In genomic region chr13:64248161-64248774, GRCm38 (mm10) we compare ENCODE assay signal across 8 mouse cellular contexts. TPM values are rescaled to one million over a fixed set of nuclear protein-coding genes. Genes with fewer than 3 reads are reported as not detected.
DNase-seq lines count a peak whose midpoint lies in the region; ATAC-seq and TF ChIP-seq lines count a peak whose summit lies in the region.

No protein-coding gene starts in this region.

- ATAC-seq in granulocyte monocyte progenitor cell, adult 5-6 weeks (replicated peaks; ENCODE audit: poor library complexity, severe bottlenecking), result peak; percentile 84
- peak; percentile 98 for ATAC-seq in intestine, postnatal 0 days
- ATAC-seq in lung, embryonic 14.5 days (ENCODE audit: insufficient read depth), result peak; percentile 92
- peak; percentile 75 for ATAC-seq in neutrophil, adult 5-6 weeks (ENCODE audit: extremely low read depth, insufficient number of reproducible peaks, low FRiP score, poor library complexity, severe bottlenecking)

- 1% methylated on average over 24 of the region's 24 CpGs for WGBS in intestine, postnatal 0 days
- WGBS in lung, embryonic 14.5 days, result under 1% methylated on average over 24 of the region's 24 CpGs

- no peaks in the 10 kb centered on the region for H3K4me1 ChIP-seq in cortical plate, adult 2 months (ENCODE audit: control insufficient read depth, insufficient read depth, low read length)
- 0 out of 2 replicates have a peak, but pooled peaks cover 2% of the 10 kb centered on the region for H3K4me1 ChIP-seq in intestine, postnatal 0 days (replicated peaks; ENCODE audit: control insufficient read depth, insufficient read depth, low read length)
- no peaks in the 10 kb centered on the region for H3K4me1 ChIP-seq in lung, embryonic 14.5 days (ENCODE audit: insufficient read depth)

- TF ChIP-seq CTCF in left cerebral cortex, adult 2 months (IDR thresholded peaks at IDR 0.05), result no peak
- no peak for TF ChIP-seq CTCF in cortical plate, adult 2 months (IDR thresholded peaks at IDR 0.05; ENCODE audit: extremely low read depth, insufficient read depth, low read length)
- no peak for TF ChIP-seq CTCF in intestine, postnatal 0 days (IDR thresholded peaks at IDR 0.05; ENCODE audit: low read depth)
- no peak for TF ChIP-seq CTCF in lung, embryonic 14.5 days (IDR thresholded peaks at IDR 0.05; ENCODE audit: low read depth)

- H3K27me3 ChIP-seq in intestine, postnatal 0 days (replicated peaks; ENCODE audit: control insufficient read depth, insufficient read depth, low read length), result no peaks in the 10 kb centered on the region
- no peaks in the 10 kb centered on the region for H3K27me3 ChIP-seq in lung, embryonic 14.5 days (ENCODE audit: insufficient read depth, low read length)

- H3K4me2 ChIP-seq in intestine, postnatal 0 days (replicated peaks; ENCODE audit: low read depth), result peak overlapping the region; percentile 89
- peak overlapping the region; percentile 98 for H3K4me2 ChIP-seq in lung, embryonic 14.5 days

- no peaks in the 10 kb centered on the region for H3K36me3 ChIP-seq in intestine, postnatal 0 days (ENCODE audit: control insufficient read depth, insufficient read depth)
- no peaks in the 10 kb centered on the region for H3K36me3 ChIP-seq in lung, embryonic 14.5 days (ENCODE audit: insufficient read depth)

- H3K9ac ChIP-seq in intestine, postnatal 0 days (ENCODE audit: low read depth, low read length), result peak overlapping the region; percentile 49
- H3K9ac ChIP-seq in lung, embryonic 14.5 days, result peak overlapping the region; percentile 69

- TF ChIP-seq POLR2A in cortical plate, adult 2 months (IDR thresholded peaks at IDR 0.05; ENCODE audit: extremely low read depth, insufficient read depth, low read length), result no peak

- DNase-seq in left cerebral cortex, adult 2 months (ENCODE audit: extremely low spot score in 1 of 2, low spot score in 2 of 2), result no peak
- no peak for DNase-seq in left cerebral cortex, adult 18-20 months (ENCODE audit: low spot score in 2 of 2)
- DNase-seq in lung, embryonic 14.5 days, result peak; percentile 84
- DNase-seq in urinary bladder, postnatal 36 days (ENCODE audit: low spot score in 2 of 2), result peak; percentile 72 to 77

- no peaks in the 10 kb centered on the region for H3K9me3 ChIP-seq in intestine, postnatal 0 days (ENCODE audit: control insufficient read depth)
- H3K9me3 ChIP-seq in lung, embryonic 14.5 days (ENCODE audit: low read depth, low read length), result no peaks in the 10 kb centered on the region

- 0 out of 2 replicates have a peak overlapping the region, but pooled peaks have one; percentile 36 for H3K27ac ChIP-seq in left cerebral cortex, adult 2 months
- no peak overlapping the region for H3K27ac ChIP-seq in cortical plate, adult 2 months (ENCODE audit: insufficient read depth, low read length)
- peak overlapping the region; percentile 90 for H3K27ac ChIP-seq in intestine, postnatal 0 days (ENCODE audit: low read depth, low read length)
- peak overlapping the region; percentile 24; the same call in 1 of the 2 replicates for H3K27ac ChIP-seq in lung, embryonic 14.5 days (ENCODE audit: low read depth)

- intact Hi-C loops in left cerebral cortex, adult 2 months (cut with DNase I), result loop anchor here (2.0 kb wide), 1 partner anchor 59 kb away; no protein-coding TSS in a partner anchor

- H3K4me3 ChIP-seq in left cerebral cortex, adult 2 months, result peak overlapping the region; percentile 48
- peak overlapping the region; percentile 34 for H3K4me3 ChIP-seq in cortical plate, adult 2 months (ENCODE audit: insufficient read depth, low read length)
- H3K4me3 ChIP-seq in intestine, postnatal 0 days (ENCODE audit: low read depth, low read length), result peak overlapping the region; percentile 56
- peak overlapping the region; percentile 65 for H3K4me3 ChIP-seq in lung, embryonic 14.5 days (ENCODE audit: low read depth, low read length)

RNA-seq across cellular contexts. Expression of gene Cdc14b, which starts 26.8 kb away (rescaled TPM):
- total RNA-seq in left cerebral cortex, adult 2 months (2021), result 10 to 100 TPM; 15.3 to 19.0 TPM
- 10 to 100 TPM; 14.3 to 15.3 TPM for total RNA-seq in left cerebral cortex, adult 18-20 months (2021)
- 9.8 and 10.4 TPM in 2 replicates for polyA plus RNA-seq in cortical plate, adult 2 months (2012; rRNA removed)
- total RNA-seq in granulocyte monocyte progenitor cell, adult 5-6 weeks (2014; fragmentation: Nextera tagmentation), result 0.97 and 1.8 TPM in 2 replicates
- total RNA-seq in granulocyte monocyte progenitor cell, adult 5-6 weeks (2017), result 0.73 and 2.1 TPM in 2 replicates
- polyA plus RNA-seq in intestine, postnatal 0 days (2015; fragmentation: Nextera tagmentation; extraction: Ambion mirVana), result 15.0 and 17.2 TPM in 2 replicates
- 17.1 and 20.3 TPM in 2 replicates for polyA plus RNA-seq in lung, embryonic 14.5 days (2014; fragmentation: Nextera tagmentation; extraction: Ambion mirVana)
- total RNA-seq in neutrophil, adult 5-6 weeks (2017), result 5.6 and 8.1 TPM in 2 replicates

Comparison
In these comparisons a context has a peak if more than half of its experiments do, and no peak if none do; other contexts are left out.
1. DNase-seq: peak in lung, embryonic 14.5 days (single experiment) and urinary bladder, postnatal 36 days (2 of 2); none in left cerebral cortex, adult 2 months (0 of 2) and left cerebral cortex, adult 18-20 months (0 of 2).
2. Peak in every context shown above with its lines, with median percentiles within 50 percentile points of each other: H3K4me3 ChIP-seq and ATAC-seq.